Mouse (Mus musculus) MEL (cell line): ENCODE measurements at regions not wholly inside any gene's neighbourhood (a gene's known extent, or its start where the extent isn't known, plus 50 kb on each side); places are given as distances from the start of the nearest gene placed in this dataset.

ENCODE experiments used
- BHLHE40 ChIP-seq: IDR thresholded peaks from 2 replicates; pipeline ENCODE4 v1.6.1; 2012; ENCODE audit warnings: low read depth, mild to moderate bottlenecking, inconsistent platforms, low read length, improper control_type of control experiment, borderline replicate concordance
- CTCF ChIP-seq, 3 experiments: IDR thresholded peaks in 2 of 3; conservative IDR thresholded peaks in 1 of 3; 2 replicates each; pipeline ENCODE4 v1.5.1; 2011 to 2012; ENCODE audit warnings: low read length in 3 of 3, low read depth in 2 of 3, mild to moderate bottlenecking in 2 of 3, improper control_type of control experiment in 1 of 3, inconsistent platforms in 1 of 3, mixed read lengths in 1 of 3, moderate library complexity in 1 of 3; ENCODE audit not compliant: control insufficient read depth in 1 of 3, insufficient read depth in 1 of 3, poor library complexity in 1 of 3, severe bottlenecking in 1 of 3
- MEF2A ChIP-seq: IDR thresholded peaks from 2 replicates; pipeline ENCODE4 v1.6.1; 2014; ENCODE audit warnings: low read depth, mild to moderate bottlenecking, inconsistent platforms, low read length, improper control_type of control experiment; ENCODE audit not compliant: poor library complexity, insufficient replicate concordance, severe bottlenecking; ENCODE audit errors: extremely low read depth
- NRF1 ChIP-seq: IDR thresholded peaks from 2 replicates; pipeline ENCODE4 v1.6.1; 2014; ENCODE audit warnings: low read depth, mild to moderate bottlenecking, inconsistent platforms, low read length, improper control_type of control experiment, moderate library complexity; ENCODE audit not compliant: poor library complexity, insufficient read depth, severe bottlenecking
- POLR2AphosphoS2 ChIP-seq: IDR thresholded peaks from 2 replicates; pipeline ENCODE4 v1.6.1; 2011; ENCODE audit warnings: low read length, improper control_type of control experiment
- RCOR1 ChIP-seq: IDR thresholded peaks from 2 replicates; pipeline ENCODE4 v1.6.1; 2012; ENCODE audit warnings: low read depth, mild to moderate bottlenecking, inconsistent platforms, low read length, improper control_type of control experiment
- USF1 ChIP-seq: IDR thresholded peaks from 2 replicates; pipeline ENCODE4 v1.6.1; 2014; ENCODE audit warnings: low read depth, mild to moderate bottlenecking, inconsistent platforms, low read length, improper control_type of control experiment, moderate library complexity
- USF2 ChIP-seq, 2 experiments: IDR thresholded peaks; 2 replicates each; pipeline ENCODE4 v1.6.1; 2011 to 2012; ENCODE audit warnings: improper control_type of control experiment in 2 of 2, low read length in 2 of 2, borderline replicate concordance in 1 of 2, inconsistent platforms in 1 of 2, low read depth in 1 of 2, mild to moderate bottlenecking in 1 of 2; ENCODE audit not compliant: insufficient read depth in 1 of 2

GRCm38 (mm10) chr9:26649506-26649905 is 84.0 kb upstream of the B3gat1 start:
- TF ChIP-seq POLR2AphosphoS2 (no peak), MEF2A (no peak), USF1 (no peak), BHLHE40 (no peak), USF2 (IDR thresholded peaks at IDR 0.05; ENCODE audit: borderline replicate concordance in 1 of 2, insufficient read depth in 1 of 2, low read depth in 1 of 2, low read length in 2 of 2) (no peak), RCOR1 (no peak), NRF1 (no peak), CTCF (IDR thresholded peaks at IDR 0.05 in 2 of 3, conservative IDR thresholded peaks at IDR 0.05 in 1 of 3; ENCODE audit: control insufficient read depth in 1 of 3, insufficient read depth in 1 of 3, low read depth in 2 of 3, low read length in 3 of 3, poor library complexity in 1 of 3, severe bottlenecking in 1 of 3) (no peak)
